Mouse (Mus musculus) heart, embryonic 12.5 days (tissue): ENCODE measurements around the gene Prkce. TPM values are rescaled to one million over a fixed set of nuclear protein-coding genes. Genes with fewer than 3 reads are reported as not detected.
A peak's percentile ranks its signal among the peaks of the same experiment; 100 is the strongest.

ENCODE experiments used
- ATAC-seq: fragments of 200-750 bp; cut with Nextera tagmentation; 2 replicates; pipeline ENCODE4 v1.8.0; 2017; ENCODE audit warnings: moderate TSS enrichment, moderate library complexity; ENCODE audit not compliant: insufficient number of reproducible peaks, low FRiP score
- H3K27ac ChIP-seq: fragments of 300-500 bp; sonication (generic); 2 replicates; pipeline ENCODE4 v1.5.1; 2016; ENCODE audit warnings: mild to moderate bottlenecking, moderate library complexity; ENCODE audit not compliant: poor library complexity, severe bottlenecking
- H3K27me3 ChIP-seq: fragments of 300-500 bp; sonication (generic); replicated peaks from 2 replicates; pipeline ENCODE4 v1.6.1; 2016; ENCODE audit warnings: mild to moderate bottlenecking, moderate library complexity
- H3K36me3 ChIP-seq: fragments of 300-500 bp; sonication (generic); 2 replicates; pipeline ENCODE4 v1.6.1; 2016; ENCODE audit warnings: mild to moderate bottlenecking, moderate library complexity
- H3K4me1 ChIP-seq: fragments of 300-500 bp; sonication (generic); replicated peaks from 2 replicates; pipeline ENCODE4 v1.6.1; 2016; ENCODE audit warnings: mild to moderate bottlenecking
- H3K4me2 ChIP-seq: fragments of 300-500 bp; sonication (generic); 2 replicates; pipeline ENCODE4 v1.6.1; 2016; ENCODE audit warnings: mild to moderate bottlenecking, moderate library complexity
- H3K4me3 ChIP-seq: fragments of 300-500 bp; sonication (generic); 2 replicates; pipeline ENCODE4 v1.5.1; 2016; ENCODE audit warnings: mild to moderate bottlenecking
- H3K9ac ChIP-seq: fragments of 300-500 bp; sonication (generic); 2 replicates; pipeline ENCODE4 v1.6.1; 2016; ENCODE audit warnings: mild to moderate bottlenecking, moderate library complexity
- H3K9me3 ChIP-seq: fragments of 300-500 bp; sonication (generic); replicated peaks from 2 replicates; pipeline ENCODE4 v1.6.1; 2016; ENCODE audit warnings: mild to moderate bottlenecking, moderate library complexity
- WGBS: fragments of 180-500 bp; shearing (Covaris S2); methylation state at CpG from one replicate; pipeline ENCODE4 v1.1.7; 2016; 5-methylcytosine and 5-hydroxymethylcytosine counted together
- polyA plus RNA-seq: library from polyadenylated mRNA; unstranded; fragments of >200 nt; fragmentation: Nextera tagmentation; extraction: Ambion mirVana; gene quantifications from 2 replicates; pipeline ENCODE4 v1.2.1, GENCODE M21; 2016

Gene Prkce
- polyA plus RNA-seq, 1 experiment from 2014 or later: 12.0 TPM

- no peaks in the 10 kb centered on the region for H3K27me3 ChIP-seq
- H3K4me2 ChIP-seq: no peak overlapping the region
- 40% methylated on average over 4 of the region's 4 CpGs for WGBS
- peak overlapping the region; percentile 19; the same call in 1 of the 2 replicates for H3K27ac ChIP-seq
- no peaks in the 10 kb centered on the region for H3K36me3 ChIP-seq
- no peaks in the 10 kb centered on the region for H3K9me3 ChIP-seq
- H3K9ac ChIP-seq: no peak overlapping the region
- peaks cover 39% of the 10 kb centered on the region for H3K4me1 ChIP-seq
- ATAC-seq: no peak
- no peak overlapping the region for H3K4me3 ChIP-seq
Measured at GRCm38 (mm10) chr17:86371101-86371561, 203.5 kb downstream of the Prkce start.

DNA sequence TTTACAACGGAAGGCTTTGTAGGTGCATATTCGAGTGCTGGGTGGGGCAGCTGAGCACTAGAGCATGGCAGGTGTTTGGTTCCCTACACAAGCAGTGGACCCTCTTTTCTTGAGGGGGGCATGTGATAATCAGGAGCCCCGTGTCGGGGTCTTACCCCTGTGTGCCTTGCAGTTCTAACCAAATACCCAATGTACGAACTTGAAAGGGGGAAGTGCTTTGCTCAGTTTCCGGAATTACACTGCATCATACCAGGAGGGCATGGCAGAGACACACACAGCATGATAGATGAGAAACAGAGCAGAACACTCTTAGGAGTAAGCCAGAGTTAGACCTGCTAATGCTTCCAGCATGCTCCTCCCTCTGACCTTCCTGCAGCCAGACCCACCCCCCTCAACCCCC lies 208.8 kb downstream of the Prkce start:
- no peaks in the 10 kb centered on the region for H3K36me3 ChIP-seq
- 76% methylated on average over 6 of the region's 6 CpGs for whole genome bisulfite sequencing
- H3K27me3 ChIP-seq: no peaks in the 10 kb centered on the region
- H3K4me1 ChIP-seq: peaks cover 32% of the 10 kb centered on the region
- H3K9me3 ChIP-seq: no peaks in the 10 kb centered on the region
- H3K27ac ChIP-seq: no peak overlapping the region
- ATAC-seq: no peak
- H3K4me3 ChIP-seq: no peak overlapping the region
- H3K4me2 ChIP-seq: no peak overlapping the region
- H3K9ac ChIP-seq: no peak overlapping the region

GRCm38 (mm10) chr17:86377863-86378262 lies 210.3 kb downstream of the Prkce start:
- Histone ChIP-seq H3K27ac (no peak overlapping the region), H3K9ac (no peak overlapping the region), H3K9me3 (no peaks in the 10 kb centered on the region), H3K4me3 (no peak overlapping the region), H3K27me3 (no peaks in the 10 kb centered on the region), H3K4me2 (no peak overlapping the region), H3K4me1 (peaks cover 37% of the 10 kb centered on the region), H3K36me3 (no peaks in the 10 kb centered on the region)
- no peak for ATAC-seq
- 81% methylated on average over 9 of the region's 9 CpGs for WGBS

DNA sequence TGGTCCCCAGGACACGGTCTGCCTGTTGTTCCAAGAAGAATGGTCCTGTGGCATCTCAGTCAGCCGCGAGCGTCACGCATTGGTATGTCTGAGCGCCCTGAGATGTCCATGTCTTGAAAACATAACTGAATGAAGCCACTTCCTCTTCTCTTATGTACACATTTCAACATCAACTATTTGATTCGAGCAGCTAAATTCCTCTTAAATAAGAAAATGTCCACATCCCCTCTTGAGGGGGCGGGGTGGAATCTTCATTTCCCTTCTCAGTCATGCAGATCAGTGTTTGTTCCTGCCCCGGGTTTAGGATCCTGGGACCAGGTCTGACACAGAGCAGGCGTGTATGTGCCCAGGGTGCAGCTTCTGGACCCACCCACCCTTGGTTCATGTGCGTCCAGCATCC lies 211.0 kb downstream of the Prkce start:
- no peaks in the 10 kb centered on the region for H3K9me3 ChIP-seq
- no peak for ATAC-seq
- H3K4me2 ChIP-seq: no peak overlapping the region
- H3K4me3 ChIP-seq: no peak overlapping the region
- no peak overlapping the region for H3K27ac ChIP-seq
- H3K27me3 ChIP-seq: no peaks in the 10 kb centered on the region
- WGBS: 79% methylated on average over 11 of the region's 11 CpGs
- H3K9ac ChIP-seq: no peak overlapping the region
- H3K4me1 ChIP-seq: peaks cover 42% of the 10 kb centered on the region
- H3K36me3 ChIP-seq: no peaks in the 10 kb centered on the region

DNA sequence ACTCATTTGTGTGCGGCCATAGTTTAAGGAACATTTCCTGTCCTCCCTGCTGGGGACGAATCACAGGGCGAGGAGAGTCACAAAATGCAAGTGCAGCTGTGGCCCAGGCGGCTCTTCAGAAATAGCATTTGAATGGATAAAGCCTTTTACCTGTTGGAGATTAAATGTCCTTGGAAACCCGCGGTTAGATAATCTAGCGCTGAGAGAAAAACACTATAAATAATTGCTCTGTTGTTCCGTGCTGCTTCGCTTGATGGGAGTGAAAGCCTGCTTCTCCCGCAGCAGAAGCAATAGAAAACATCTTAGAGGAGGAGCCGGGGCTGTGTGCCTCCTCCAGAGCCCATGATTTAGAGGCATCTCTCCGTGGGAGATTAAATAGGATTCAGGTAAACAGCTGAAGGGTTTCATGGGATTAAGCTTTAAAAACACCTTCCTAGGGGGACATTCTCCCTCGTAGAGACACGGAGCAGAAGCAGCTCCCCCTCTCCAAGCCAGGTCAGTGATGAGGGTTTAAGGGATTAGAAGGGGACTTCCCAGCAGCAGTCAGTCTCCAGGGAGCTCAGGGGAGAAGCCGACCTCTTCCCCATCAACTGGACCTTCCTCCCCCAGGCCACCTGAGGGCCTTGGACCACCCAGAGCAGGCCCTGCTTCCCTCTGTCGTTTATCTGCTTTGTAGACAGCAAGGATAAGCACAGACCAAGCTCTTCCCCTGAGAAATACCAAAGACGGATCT lies 212.0 kb downstream of the Prkce start:
- Histone ChIP-seq H3K4me3 (no peak overlapping the region), H3K9ac (no peak overlapping the region), H3K4me2 (peak overlapping the region; percentile 1; the same call in 1 of the 2 replicates), H3K36me3 (no peaks in the 10 kb centered on the region), H3K27me3 (no peaks in the 10 kb centered on the region), H3K27ac (no peak overlapping the region), H3K9me3 (no peaks in the 10 kb centered on the region), H3K4me1 (peaks cover 52% of the 10 kb centered on the region)
- no peak for ATAC-seq
- WGBS: 24% methylated on average over 17 of the region's 17 CpGs

DNA sequence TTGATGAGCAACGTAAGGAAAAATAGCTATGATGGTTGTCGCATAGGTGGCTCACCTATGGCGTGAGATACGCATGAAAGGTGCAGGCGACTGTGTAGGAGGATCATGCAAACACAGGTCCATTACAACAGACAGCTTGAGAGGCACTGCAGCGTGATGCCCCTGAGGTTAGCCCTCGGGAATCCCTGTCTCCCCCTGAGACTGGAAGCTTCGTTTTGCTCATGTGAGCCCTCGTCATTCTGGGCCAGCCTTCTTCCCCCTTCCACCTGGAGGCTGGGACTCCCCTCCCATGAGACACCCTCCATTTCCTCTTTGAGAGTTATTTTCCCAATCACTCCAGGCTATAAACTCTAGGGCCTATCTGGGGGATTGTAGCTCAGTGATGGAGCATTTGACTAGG lies 213.9 kb downstream of the Prkce start:
- Histone ChIP-seq H3K4me2 (no peak overlapping the region), H3K4me3 (no peak overlapping the region), H3K9me3 (no peaks in the 10 kb centered on the region), H3K27me3 (no peaks in the 10 kb centered on the region), H3K4me1 (peaks cover 60% of the 10 kb centered on the region), H3K36me3 (no peaks in the 10 kb centered on the region), H3K9ac (no peak overlapping the region), H3K27ac (no peak overlapping the region)
- no peak for ATAC-seq
- WGBS: 86% methylated on average over 9 of the region's 9 CpGs

DNA sequence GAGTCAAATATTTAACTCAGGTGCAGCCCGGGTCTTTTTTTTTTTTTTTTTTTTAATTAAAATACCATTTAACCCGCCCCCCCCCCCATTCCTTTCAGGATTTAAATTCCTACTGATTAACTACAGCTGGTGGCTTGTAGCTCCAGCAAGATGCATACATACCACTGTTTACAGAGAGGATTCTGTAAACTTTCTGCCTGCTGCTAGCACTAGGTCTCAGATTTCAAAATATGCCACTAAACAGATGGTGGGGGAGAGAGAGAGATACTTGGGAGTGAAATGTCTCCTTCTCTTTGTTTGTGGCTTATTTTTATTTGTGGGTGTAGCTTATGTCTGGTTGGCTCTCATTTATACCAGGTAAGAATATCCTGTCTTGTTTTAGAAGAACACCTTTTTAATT lies 215.3 kb downstream of the Prkce start:
- no peak overlapping the region for H3K9ac ChIP-seq
- no peak overlapping the region for H3K27ac ChIP-seq
- ATAC-seq: no peak
- H3K27me3 ChIP-seq: no peaks in the 10 kb centered on the region
- no peak overlapping the region for H3K4me2 ChIP-seq
- H3K4me1 ChIP-seq: peaks cover 58% of the 10 kb centered on the region
- no peaks in the 10 kb centered on the region for H3K9me3 ChIP-seq
- 21% methylated on average over 2 of the region's 2 CpGs for WGBS
- no peaks in the 10 kb centered on the region for H3K36me3 ChIP-seq
- H3K4me3 ChIP-seq: no peak overlapping the region

GRCm38 (mm10) chr17:86383699-86384572 lies 216.4 kb downstream of the Prkce start:
- ATAC-seq: peak; percentile 86
- Histone ChIP-seq H3K9ac (no peak overlapping the region), H3K27ac (peak overlapping the region; percentile 42), H3K4me2 (no peak overlapping the region), H3K27me3 (no peaks in the 10 kb centered on the region), H3K4me3 (no peak overlapping the region), H3K4me1 (peaks cover 52% of the 10 kb centered on the region), H3K9me3 (no peaks in the 10 kb centered on the region), H3K36me3 (no peaks in the 10 kb centered on the region)
- 74% methylated on average over 18 of the region's 18 CpGs for WGBS

DNA sequence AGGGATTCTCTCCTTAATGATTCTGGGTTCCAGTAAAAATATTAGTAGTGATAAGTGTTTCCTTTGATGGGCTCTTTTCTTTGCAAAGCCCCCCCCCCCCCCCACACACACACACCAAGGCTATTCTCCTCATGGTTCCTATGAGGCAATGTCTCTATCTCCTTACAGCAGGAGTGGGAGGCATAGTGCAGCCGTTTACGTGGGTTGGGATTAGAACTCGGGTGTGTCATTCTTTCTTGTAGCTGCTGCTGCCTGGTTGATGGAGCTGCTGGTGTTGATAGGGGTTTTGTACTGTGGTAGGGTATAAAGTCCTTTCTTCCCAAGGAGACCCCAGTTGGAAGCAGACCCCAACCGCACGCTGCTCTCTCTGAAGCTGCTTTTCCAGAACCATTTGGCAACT lies 224.9 kb downstream of the Prkce start:
- 66% methylated on average over 5 of the region's 5 CpGs for WGBS
- Histone ChIP-seq H3K4me1 (peaks cover 26% of the 10 kb centered on the region), H3K9ac (no peak overlapping the region), H3K36me3 (no peaks in the 10 kb centered on the region), H3K4me2 (no peak overlapping the region), H3K27ac (no peak overlapping the region), H3K4me3 (no peak overlapping the region), H3K27me3 (no peaks in the 10 kb centered on the region), H3K9me3 (no peaks in the 10 kb centered on the region)
- ATAC-seq: no peak

- H3K27ac ChIP-seq: no peak overlapping the region
- WGBS: 95% methylated on average over 10 of the region's 10 CpGs
Measured at GRCm38 (mm10) chr17:86393191-86393590, 225.6 kb downstream of the Prkce start.

DNA sequence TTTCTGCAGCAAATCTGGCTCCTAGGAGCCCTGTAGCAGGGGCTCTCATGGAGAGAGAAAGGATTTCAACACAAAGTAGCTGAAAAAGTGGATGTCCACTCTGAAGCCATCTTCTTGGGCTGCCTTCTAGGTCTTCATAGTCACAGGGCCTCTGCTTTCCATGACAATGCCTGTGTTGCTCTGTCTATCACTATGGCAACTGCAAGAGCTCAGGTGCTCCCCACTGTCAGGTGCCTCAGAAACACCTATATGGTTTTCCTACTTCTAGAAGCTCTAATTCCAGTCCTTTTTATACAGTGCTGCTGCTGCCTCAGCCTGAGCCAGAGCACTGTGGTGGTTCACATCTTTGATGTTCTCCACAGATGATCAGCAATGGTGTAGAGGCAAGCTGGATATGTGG lies 229.5 kb downstream of the Prkce start:
- H3K9ac ChIP-seq: no peak overlapping the region
- no peaks in the 10 kb centered on the region for H3K27me3 ChIP-seq

More at GRCm38 (mm10) chr17:86393191-86393590, 225.6 kb downstream of the Prkce start:
- Histone ChIP-seq H3K27me3 (no peaks in the 10 kb centered on the region), H3K36me3 (no peaks in the 10 kb centered on the region), H3K4me1 (peaks cover 32% of the 10 kb centered on the region), H3K9ac (no peak overlapping the region), H3K9me3 (no peaks in the 10 kb centered on the region), H3K4me3 (no peak overlapping the region), H3K4me2 (no peak overlapping the region)
- no peak for ATAC-seq

More for the DNA sequence above, 229.5 kb downstream of the Prkce start:
- no peak for ATAC-seq
- Histone ChIP-seq H3K4me2 (no peak overlapping the region), H3K9me3 (no peaks in the 10 kb centered on the region), H3K27ac (no peak overlapping the region), H3K36me3 (no peaks in the 10 kb centered on the region), H3K4me3 (no peak overlapping the region), H3K4me1 (peaks cover 38% of the 10 kb centered on the region)
